ENCODE assay signal across 15 mouse cellular contexts in genomic region chr9:107615035-107615434, GRCm38 (mm10). TPM values are rescaled to one million over a fixed set of nuclear protein-coding genes. Genes with fewer than 3 reads are reported as not detected.
DNase-seq lines count a peak whose midpoint lies in the region; ATAC-seq and TF ChIP-seq lines count a peak whose summit lies in the region.
"Had no signal": no experiment of that assay in that cellular context is flagged by ENCODE, and none has a peak within 500 bp of the region (broad histone marks: within the 10 kb centered on the region; RNA-seq: fewer than 3 reads in every experiment).

No protein-coding gene starts in this region.

- no peak overlapping the region for H3K4me3 ChIP-seq in heart, embryonic 12.5 days
- no peak overlapping the region for H3K4me3 ChIP-seq in heart, adult 2 months
- H3K4me3 ChIP-seq in forebrain, postnatal 0 days (ENCODE audit: low read depth, low read length): no peak overlapping the region
- H3K4me3 ChIP-seq in midbrain, embryonic 13.5 days (replicated peaks): no peak overlapping the region
- H3K4me3 ChIP-seq: limb, embryonic 12.5 days had no signal

- H3K27ac ChIP-seq in heart, embryonic 12.5 days (ENCODE audit: poor library complexity, severe bottlenecking): 0 out of 2 replicates have a peak overlapping the region, but pooled peaks have one; percentile 11
- no peak overlapping the region for H3K27ac ChIP-seq in heart, adult 2 months
- 0 out of 2 replicates have a peak overlapping the region, but pooled peaks have one; percentile 9 for H3K27ac ChIP-seq in forebrain, postnatal 0 days (ENCODE audit: low read depth, low read length)
- H3K27ac ChIP-seq in midbrain, embryonic 13.5 days: peak overlapping the region; percentile 99
- H3K27ac ChIP-seq: limb, embryonic 12.5 days had no signal

- no peak for ATAC-seq in heart, embryonic 12.5 days (ENCODE audit: insufficient number of reproducible peaks, low FRiP score)
- ATAC-seq in forebrain, postnatal 0 days: no peak
- ATAC-seq in midbrain, embryonic 13.5 days: no peak

- peaks cover 68% of the 10 kb centered on the region for H3K4me1 ChIP-seq in heart, embryonic 12.5 days (replicated peaks)
- peaks cover 34% of the 10 kb centered on the region for H3K4me1 ChIP-seq in heart, adult 2 months (ENCODE audit: control insufficient read depth, insufficient read depth, low read length)
- H3K4me1 ChIP-seq in forebrain, postnatal 0 days (ENCODE audit: insufficient read depth): 0 out of 2 replicates have a peak, but pooled peaks cover 10% of the 10 kb centered on the region
- peaks cover 46% of the 10 kb centered on the region for H3K4me1 ChIP-seq in midbrain, embryonic 13.5 days (replicated peaks)

- TF ChIP-seq CTCF in heart, adult 2 months (IDR thresholded peaks at IDR 0.05): no peak
- TF ChIP-seq CTCF in forebrain, postnatal 0 days (IDR thresholded peaks at IDR 0.05; ENCODE audit: low read depth): no peak

- no peak for TF ChIP-seq EP300 in heart, adult 2 months (IDR thresholded peaks at IDR 0.05; ENCODE audit: insufficient read depth, low read depth, low read length)

- H3K9me3 ChIP-seq in heart, embryonic 12.5 days (replicated peaks): no peaks in the 10 kb centered on the region
- H3K9me3 ChIP-seq in forebrain, postnatal 0 days (ENCODE audit: low read length): no peaks in the 10 kb centered on the region
- H3K9me3 ChIP-seq in midbrain, embryonic 13.5 days: no peaks in the 10 kb centered on the region
- H3K9me3 ChIP-seq: limb, embryonic 12.5 days had no signal

- H3K4me2 ChIP-seq in heart, embryonic 12.5 days: no peak overlapping the region
- H3K4me2 ChIP-seq in forebrain, postnatal 0 days (ENCODE audit: low read depth): no peak overlapping the region
- H3K4me2 ChIP-seq in midbrain, embryonic 13.5 days (replicated peaks): no peak overlapping the region
- H3K4me2 ChIP-seq: limb, embryonic 12.5 days had no signal

- intact Hi-C loops in heart, adult 2 months (cut with DNase I): no loop called here

- no peak for DNase-seq in heart, adult 2 months
- peak; percentile 68 for DNase-seq in brain, adult 2 months (ENCODE audit: low read depth, low spot score)
- no peak for DNase-seq in forebrain, postnatal 0 days
- no peak for DNase-seq in adrenal gland, adult (ENCODE audit: inconsistent age in 2 of 2, low spot score in 1 of 2)
- no peak for DNase-seq in adrenal gland, postnatal 14 days
- DNase-seq: cerebellum, postnatal 10 days; gastrocnemius, postnatal 36 days; layer of hippocampus, adult 9-11 months; right cerebral cortex, adult 18-20 months; thymus, postnatal 25 days had no signal

- peaks cover 49% of the 10 kb centered on the region for H3K36me3 ChIP-seq in heart, embryonic 12.5 days
- H3K36me3 ChIP-seq in heart, adult 2 months (ENCODE audit: control insufficient read depth, insufficient read depth, low read length): peaks cover 10% of the 10 kb centered on the region
- peaks cover 59% of the 10 kb centered on the region for H3K36me3 ChIP-seq in forebrain, postnatal 0 days (ENCODE audit: insufficient read depth)
- H3K36me3 ChIP-seq in midbrain, embryonic 13.5 days: peaks cover 65% of the 10 kb centered on the region

- H3K27me3 ChIP-seq in heart, embryonic 12.5 days (replicated peaks): no peaks in the 10 kb centered on the region
- H3K27me3 ChIP-seq in heart, adult 2 months (ENCODE audit: control insufficient read depth, insufficient read depth, low read length): no peaks in the 10 kb centered on the region
- H3K27me3 ChIP-seq in forebrain, postnatal 0 days (ENCODE audit: insufficient read depth, low read length): no peaks in the 10 kb centered on the region
- no peaks in the 10 kb centered on the region for H3K27me3 ChIP-seq in midbrain, embryonic 13.5 days
- H3K27me3 ChIP-seq: CH12.LX; limb, embryonic 12.5 days had no signal

- no peak overlapping the region for H3K9ac ChIP-seq in heart, embryonic 12.5 days
- no peak overlapping the region for H3K9ac ChIP-seq in heart, adult 2 months (ENCODE audit: low read depth, low read length)
- H3K9ac ChIP-seq in forebrain, postnatal 0 days: no peak overlapping the region
- H3K9ac ChIP-seq in midbrain, embryonic 13.5 days (replicated peaks): peak overlapping the region; percentile 10
- H3K9ac ChIP-seq: limb, embryonic 12.5 days had no signal

- TF ChIP-seq POLR2A in heart, adult 2 months (IDR thresholded peaks at IDR 0.05; ENCODE audit: insufficient read depth, low read depth, low read length): no peak

- no peaks in the 10 kb centered on the region for H3K79me2 ChIP-seq in heart, adult 2 months (replicated peaks; ENCODE audit: control insufficient read depth, insufficient read depth, low read length)

- WGBS in heart, embryonic 12.5 days: 75% methylated on average over 4 of the region's 4 CpGs
- 45% methylated on average over 4 of the region's 4 CpGs for WGBS in heart, adult 2 months
- 69% methylated on average over 4 of the region's 4 CpGs for WGBS in forebrain, postnatal 0 days
- WGBS in midbrain, embryonic 13.5 days: 53% methylated on average over 4 of the region's 4 CpGs

RNA-seq across cellular contexts. Expression of gene Sema3b, which starts 6.0 kb away (rescaled TPM):
- polyA plus RNA-seq in heart, embryonic 12.5 days (2016; fragmentation: Nextera tagmentation; extraction: Ambion mirVana): 10.7 and 11.2 TPM in 2 replicates
- 10 to 100 TPM; 19.9 to 24.2 TPM for total RNA-seq in heart, adult 2 months (2021)
- 33.7 and 39.1 TPM in 2 replicates for polyA plus RNA-seq in heart, adult 2 months (2012; rRNA removed)
- 6.5 and 6.6 TPM in 2 replicates for total RNA-seq in forebrain, postnatal 0 days (2014; rRNA removed)
- polyA plus RNA-seq in forebrain, postnatal 0 days (2015; fragmentation: Nextera tagmentation; extraction: Ambion mirVana): 3.9 and 4.4 TPM in 2 replicates
- 2.3 and 2.7 TPM in 2 replicates for polyA plus RNA-seq in midbrain, embryonic 13.5 days (2015; fragmentation: Nextera tagmentation; extraction: Ambion mirVana)
- 8.3 and 8.7 TPM in 2 replicates for total RNA-seq in adrenal gland, postnatal 14 days (2021)
- total RNA-seq: monocyte, adult 5-6 weeks had no signal

RNA-seq across cellular contexts. Expression of gene Gnai2, which starts 20.1 kb away (rescaled TPM):
- 404 and 442 TPM in 2 replicates for polyA plus RNA-seq in heart, embryonic 12.5 days (2016; fragmentation: Nextera tagmentation; extraction: Ambion mirVana)
- 100 to 1,000 TPM; 243 to 250 TPM for total RNA-seq in heart, adult 2 months (2021)
- 311 and 386 TPM in 2 replicates for polyA plus RNA-seq in heart, adult 2 months (2012; rRNA removed)
- 200 and 223 TPM in 2 replicates for total RNA-seq in forebrain, postnatal 0 days (2014; rRNA removed)
- polyA plus RNA-seq in forebrain, postnatal 0 days (2015; fragmentation: Nextera tagmentation; extraction: Ambion mirVana): 267 and 287 TPM in 2 replicates
- 399 and 416 TPM in 2 replicates for polyA plus RNA-seq in midbrain, embryonic 13.5 days (2015; fragmentation: Nextera tagmentation; extraction: Ambion mirVana)
- total RNA-seq in adrenal gland, postnatal 14 days (2021): 249 and 284 TPM in 2 replicates

RNA-seq across cellular contexts. Expression of gene Ifrd2, which starts 27.6 kb away (rescaled TPM):
- 34.0 and 35.5 TPM in 2 replicates for polyA plus RNA-seq in heart, embryonic 12.5 days (2016; fragmentation: Nextera tagmentation; extraction: Ambion mirVana)
- total RNA-seq in heart, adult 2 months (2021): 10 to 100 TPM; 39.9 to 51.4 TPM
- 43.7 and 54.5 TPM in 2 replicates for polyA plus RNA-seq in heart, adult 2 months (2012; rRNA removed)
- total RNA-seq in forebrain, postnatal 0 days (2014; rRNA removed): 11.7 and 13.8 TPM in 2 replicates
- 6.2 and 7.4 TPM in 2 replicates for polyA plus RNA-seq in forebrain, postnatal 0 days (2015; fragmentation: Nextera tagmentation; extraction: Ambion mirVana)
- polyA plus RNA-seq in midbrain, embryonic 13.5 days (2015; fragmentation: Nextera tagmentation; extraction: Ambion mirVana): 13.5 and 14.7 TPM in 2 replicates
- 42.1 and 43.1 TPM in 2 replicates for total RNA-seq in adrenal gland, postnatal 14 days (2021)

RNA-seq across cellular contexts. Expression of gene Hyal3, which starts 34.4 kb away (rescaled TPM):
- 0.49 and 0.64 TPM in 2 replicates for polyA plus RNA-seq in heart, embryonic 12.5 days (2016; fragmentation: Nextera tagmentation; extraction: Ambion mirVana)
- under 1 TPM; 0.29 to 0.34 TPM for total RNA-seq in heart, adult 2 months (2021)
- 0.26 and 0.31 TPM in 2 replicates for polyA plus RNA-seq in heart, adult 2 months (2012; rRNA removed)
- 1.00 and 2.9 TPM in 2 replicates for total RNA-seq in forebrain, postnatal 0 days (2014; rRNA removed)
- polyA plus RNA-seq in forebrain, postnatal 0 days (2015; fragmentation: Nextera tagmentation; extraction: Ambion mirVana): 1.3 and 1.5 TPM in 2 replicates
- polyA plus RNA-seq in midbrain, embryonic 13.5 days (2015; fragmentation: Nextera tagmentation; extraction: Ambion mirVana): 1.1 and 1.8 TPM in 2 replicates
- 1.4 and 1.6 TPM in 2 replicates for total RNA-seq in adrenal gland, postnatal 14 days (2021)
- total RNA-seq: monocyte, adult 5-6 weeks had no signal

RNA-seq across cellular contexts. Expression of gene Naa80, which starts 36.3 kb away (rescaled TPM):
- polyA plus RNA-seq in heart, embryonic 12.5 days (2016; fragmentation: Nextera tagmentation; extraction: Ambion mirVana): 10.2 and 12.6 TPM in 2 replicates
- total RNA-seq in heart, adult 2 months (2021): 10 to 100 TPM; 14.9 to 17.4 TPM
- polyA plus RNA-seq in heart, adult 2 months (2012; rRNA removed): 30.0 and 45.4 TPM in 2 replicates
- total RNA-seq in forebrain, postnatal 0 days (2014; rRNA removed): 15.8 and 27.0 TPM in 2 replicates
- 18.8 and 21.3 TPM in 2 replicates for polyA plus RNA-seq in forebrain, postnatal 0 days (2015; fragmentation: Nextera tagmentation; extraction: Ambion mirVana)
- polyA plus RNA-seq in midbrain, embryonic 13.5 days (2015; fragmentation: Nextera tagmentation; extraction: Ambion mirVana): 16.5 and 19.1 TPM in 2 replicates
- total RNA-seq in adrenal gland, postnatal 14 days (2021): 19.6 and 21.0 TPM in 2 replicates
